Mouse (Mus musculus) embryonic facial prominence, embryonic 11.5 days (tissue): Measurements from ENCODE around the gene Zfp93. TPM values are rescaled to one million over a fixed set of nuclear protein-coding genes. Genes with fewer than 3 reads are reported as not detected.
"Not testable (repeated sequence)": the region's sequence is repeated elsewhere in the genome, so short reads cannot be mapped to it uniquely, and the experiment has no call there.

Source experiments
- ATAC-seq: fragments of 200-750 bp; cut with Nextera tagmentation; replicated peaks from 2 replicates; pipeline ENCODE4 v1.8.0; 2017; ENCODE audit warnings: low read depth; ENCODE audit not compliant: insufficient number of reproducible peaks, low FRiP score, low TSS enrichment
- DNase-seq: peaks from one replicate; pipeline ENCODE4 v3.0.0-alpha.2; 2015; ENCODE audit warnings: low spot score
- H3K27ac ChIP-seq: fragments of 300-500 bp; sonication (generic); replicated peaks from 2 replicates; pipeline ENCODE4 v1.5.1; 2014; ENCODE audit warnings: mild to moderate bottlenecking, low read depth, low read length, control low read depth
- H3K27me3 ChIP-seq: fragments of 300-500 bp; sonication (generic); 2 replicates; pipeline ENCODE4 v1.6.1; 2014; ENCODE audit warnings: mild to moderate bottlenecking, low read length, moderate library complexity, mixed read lengths; ENCODE audit not compliant: control insufficient read depth, insufficient read depth
- H3K36me3 ChIP-seq: fragments of 300-500 bp; sonication (generic); replicated peaks from 2 replicates; pipeline ENCODE4 v1.6.1; 2014; ENCODE audit warnings: low read depth, mild to moderate bottlenecking, low read length, moderate library complexity, mixed read lengths; ENCODE audit not compliant: control insufficient read depth, insufficient read depth
- H3K4me1 ChIP-seq: fragments of 300-500 bp; sonication (generic); 2 replicates; pipeline ENCODE4 v1.6.1; 2014; ENCODE audit warnings: low read length, mixed read lengths; ENCODE audit not compliant: control insufficient read depth, insufficient read depth
- H3K4me2 ChIP-seq: fragments of 300-500 bp; sonication (generic); 2 replicates; pipeline ENCODE4 v1.6.1; 2014; ENCODE audit warnings: low read depth, mild to moderate bottlenecking, control low read depth, low read length, moderate library complexity
- H3K4me3 ChIP-seq: fragments of 300-500 bp; sonication (generic); 2 replicates; pipeline ENCODE4 v1.5.1; 2014; ENCODE audit warnings: low read depth, low read length, control low read depth
- H3K9ac ChIP-seq: fragments of 300-500 bp; sonication (generic); replicated peaks from 2 replicates; pipeline ENCODE4 v1.6.1; 2014; ENCODE audit warnings: mild to moderate bottlenecking, control low read depth, low read length
- H3K9me3 ChIP-seq: fragments of 300-500 bp; sonication (generic); replicated peaks from 2 replicates; pipeline ENCODE4 v1.6.1; 2016; ENCODE audit warnings: mild to moderate bottlenecking, low read length, inconsistent platforms, mixed read lengths; ENCODE audit not compliant: control insufficient read depth
- WGBS: fragments of 180-500 bp; shearing (Covaris S2); extraction: QIAGEN DNeasy Blood & Tissue Kit; methylation state at CpG from one replicate; pipeline ENCODE4 v1.1.7; 2014; 5-methylcytosine and 5-hydroxymethylcytosine counted together
- polyA plus RNA-seq: library from polyadenylated mRNA; unstranded; fragments of >200 nt; fragmentation: Nextera tagmentation; extraction: Ambion mirVana; gene quantifications from 2 replicates; pipeline ENCODE4 v1.2.1, GENCODE M21; 2014

The Zfp93 gene
- polyA plus RNA-seq, 1 experiment from 2014 or later, result 9.8 TPM

DNA sequence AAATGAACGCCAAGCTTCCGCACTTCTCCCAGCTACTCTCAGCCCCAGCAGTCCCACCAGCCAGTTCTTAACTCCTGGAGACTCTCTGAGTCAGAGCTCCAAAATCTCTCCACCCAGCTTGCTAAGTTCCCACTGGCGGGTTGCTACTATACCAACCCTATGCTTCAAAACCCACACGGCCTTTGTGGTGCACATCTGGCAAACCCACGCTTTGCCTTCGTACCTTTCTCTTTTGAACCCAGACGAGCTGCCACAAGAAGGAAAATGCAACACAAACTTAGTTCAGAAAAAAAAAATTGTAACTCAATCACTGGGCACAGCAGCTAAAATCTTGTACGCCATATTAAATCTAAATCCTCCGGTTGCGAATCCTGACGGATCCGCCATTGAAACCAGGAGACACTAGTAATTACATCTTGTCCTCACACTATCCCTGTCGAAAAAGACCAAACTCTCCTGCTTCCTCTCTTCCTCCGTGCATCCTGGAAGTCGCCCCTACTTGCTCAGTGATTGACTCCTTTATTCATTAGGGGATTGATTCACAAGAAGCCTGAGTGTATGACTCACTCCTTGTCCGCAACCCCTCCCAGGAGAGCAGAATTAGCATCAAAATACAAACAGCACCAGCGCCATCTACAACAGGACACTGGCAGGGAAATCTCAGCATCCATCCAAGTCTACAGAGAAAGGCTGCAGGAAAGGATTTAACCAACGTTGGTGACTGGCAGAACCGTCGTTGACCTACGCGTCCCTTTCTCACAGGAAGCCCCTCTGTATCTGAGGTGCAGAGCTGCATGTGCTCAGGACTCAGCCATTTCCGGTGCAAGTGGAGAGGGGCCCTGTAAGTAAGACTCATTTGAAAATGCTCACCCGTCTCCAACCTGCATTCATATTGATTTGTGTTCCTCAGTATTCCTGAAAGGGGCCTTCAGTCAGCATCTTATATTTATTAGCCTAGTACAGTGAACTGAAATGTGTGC, 1.8 kb upstream of the Zfp93 start:
- Histone ChIP-seq H3K27me3 (no peaks in the 10 kb centered on the region), H3K4me3 (no peak overlapping the region), H3K27ac (no peak overlapping the region), H3K4me1 (no peaks in the 10 kb centered on the region), H3K4me2 (no peak overlapping the region), H3K9me3 (no peaks in the 10 kb centered on the region), H3K36me3 (no peaks in the 10 kb centered on the region), H3K9ac (no peak overlapping the region)
- 68% methylated on average over 24 of the region's 24 CpGs for WGBS
- DNase-seq (no peak), ATAC-seq (no peak)

DNA sequence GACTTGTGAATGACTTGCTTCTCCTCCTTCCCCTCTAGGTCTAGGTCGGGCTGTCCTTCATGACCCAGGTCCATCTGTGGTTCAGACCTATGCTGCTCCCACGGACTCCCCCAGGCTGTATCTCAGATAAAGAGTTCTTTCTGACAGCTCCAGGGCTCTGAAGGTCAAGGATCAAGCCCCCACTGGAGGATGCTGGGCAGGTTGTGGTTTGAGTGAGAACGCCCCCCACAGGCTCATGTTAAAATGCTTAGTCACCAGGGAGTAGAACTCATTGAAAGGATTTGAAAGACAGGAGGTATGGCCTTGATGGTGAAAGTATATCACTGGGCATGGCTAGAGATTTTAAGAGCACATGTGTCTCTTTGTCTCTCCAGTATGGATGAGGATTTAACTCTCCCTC, 964 bp upstream of the Zfp93 start:
- Histone ChIP-seq H3K27me3 (no peaks in the 10 kb centered on the region), H3K4me3 (no peak overlapping the region)
- no peak for ATAC-seq

DNA sequence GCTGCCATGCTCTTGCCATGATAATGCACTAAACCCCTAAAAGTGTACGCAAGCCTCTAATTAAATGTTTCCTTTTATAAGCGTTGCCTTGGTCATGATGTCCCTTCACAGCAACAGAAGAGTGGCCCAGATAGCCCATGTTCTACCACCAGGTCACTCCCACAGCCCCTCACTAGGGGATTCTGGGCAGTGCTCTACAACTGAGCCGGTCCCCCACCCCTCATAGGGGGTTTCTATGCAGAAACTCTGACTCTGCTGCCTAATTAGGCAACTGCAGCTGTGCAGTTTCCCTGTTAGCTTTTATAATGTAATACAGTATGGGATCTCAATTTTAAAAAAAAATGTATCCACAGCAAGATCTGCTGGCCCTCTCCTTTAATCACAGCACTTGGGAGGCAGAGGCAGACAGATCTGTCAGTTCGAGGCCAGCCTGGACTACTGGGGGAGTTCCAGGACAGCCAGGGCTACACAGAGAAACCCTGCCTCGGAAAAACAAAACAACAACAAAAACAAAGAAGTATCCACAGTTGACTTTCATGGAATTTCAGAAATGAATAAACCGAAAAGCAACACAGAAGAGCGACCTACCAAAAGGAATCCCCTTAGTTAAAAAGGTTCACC, 443 bp upstream of the Zfp93 start:
- no peaks in the 10 kb centered on the region for H3K27me3 ChIP-seq
- H3K9ac ChIP-seq, result peak overlapping the region; percentile 19
- ATAC-seq (peak; percentile 45), DNase-seq (no peak)
- H3K4me2 ChIP-seq, result peak overlapping the region; percentile 27
- H3K4me1 ChIP-seq, result no peaks in the 10 kb centered on the region
- peak overlapping the region; percentile 58 for H3K4me3 ChIP-seq
- 35% methylated on average over 7 of the region's 7 CpGs for WGBS
- no peaks in the 10 kb centered on the region for H3K9me3 ChIP-seq
- no peak overlapping the region for H3K27ac ChIP-seq
- H3K36me3 ChIP-seq, result peaks cover 5% of the 10 kb centered on the region

More for the DNA sequence above, 964 bp upstream of the Zfp93 start:
- Histone ChIP-seq H3K9ac (no peak overlapping the region; the same call in 1 of the 2 replicates), H3K27ac (no peak overlapping the region), H3K4me1 (no peaks in the 10 kb centered on the region), H3K36me3 (peaks cover under 1% of the 10 kb centered on the region; the same call in 1 of the 2 replicates), H3K9me3 (no peaks in the 10 kb centered on the region), H3K4me2 (no peak overlapping the region; the same call in 1 of the 2 replicates)
- WGBS, result 62% methylated on average over 3 of the region's 3 CpGs
- DNase-seq, result no peak

DNA sequence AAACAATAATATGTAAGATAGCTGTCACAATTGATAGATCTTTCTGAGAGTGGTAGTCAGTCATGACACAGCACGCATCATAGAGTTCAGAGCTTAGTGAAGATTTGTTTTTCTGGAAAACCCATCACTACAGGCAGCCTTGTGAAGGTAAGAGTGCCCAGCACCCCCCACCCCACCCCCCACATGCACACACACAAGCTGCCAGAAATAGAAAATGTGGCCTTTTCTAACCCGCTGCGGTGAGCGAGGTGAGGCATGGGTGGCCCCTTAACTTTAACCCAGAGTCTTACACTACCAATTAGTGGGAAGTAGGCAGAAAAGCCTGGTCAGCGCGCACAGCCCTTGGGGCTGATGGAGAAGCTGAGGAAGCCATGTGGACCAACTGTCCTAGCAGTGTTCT, 971 bp downstream of the Zfp93 start:
- Histone ChIP-seq H3K36me3 (peaks cover 9% of the 10 kb centered on the region), H3K27ac (no peak overlapping the region), H3K9ac (no peak overlapping the region), H3K4me3 (no peak overlapping the region), H3K4me2 (no peak overlapping the region), H3K27me3 (no peaks in the 10 kb centered on the region), H3K9me3 (no peaks in the 10 kb centered on the region), H3K4me1 (no peaks in the 10 kb centered on the region)
- 96% methylated on average over 6 of the region's 6 CpGs for WGBS
- DNase-seq, result no peak
- ATAC-seq, result no peak

DNA sequence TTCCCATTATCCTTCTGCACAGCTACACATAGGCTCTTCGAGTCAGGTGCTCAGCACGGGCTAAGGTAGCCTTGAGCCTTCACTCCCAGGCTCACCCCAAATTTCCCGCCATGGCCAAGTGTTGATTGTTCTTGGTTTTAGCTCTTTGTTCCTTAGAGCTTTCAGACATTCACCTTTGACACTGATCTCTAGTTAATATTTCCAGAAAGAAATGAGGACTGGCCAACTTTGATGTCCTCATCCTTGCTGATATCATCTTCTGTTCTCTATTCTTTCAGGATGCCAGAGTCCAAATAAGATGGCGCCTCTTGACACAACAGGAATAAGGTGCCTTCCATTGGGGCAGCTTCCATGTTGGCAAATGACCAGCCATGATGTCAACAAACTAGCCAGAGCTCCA, 4.2 kb downstream of the Zfp93 start:
- peaks cover 9% of the 10 kb centered on the region for H3K36me3 ChIP-seq
- no peak overlapping the region for H3K4me2 ChIP-seq
- no peak for ATAC-seq
- no peak for DNase-seq
- H3K9me3 ChIP-seq, result no peaks in the 10 kb centered on the region
- no peak overlapping the region for H3K4me3 ChIP-seq
- no peaks in the 10 kb centered on the region for H3K27me3 ChIP-seq
- 95% methylated on average over 4 of the region's 4 CpGs for WGBS
- H3K27ac ChIP-seq, result no peak overlapping the region
- H3K9ac ChIP-seq, result no peak overlapping the region
- no peaks in the 10 kb centered on the region for H3K4me1 ChIP-seq

DNA sequence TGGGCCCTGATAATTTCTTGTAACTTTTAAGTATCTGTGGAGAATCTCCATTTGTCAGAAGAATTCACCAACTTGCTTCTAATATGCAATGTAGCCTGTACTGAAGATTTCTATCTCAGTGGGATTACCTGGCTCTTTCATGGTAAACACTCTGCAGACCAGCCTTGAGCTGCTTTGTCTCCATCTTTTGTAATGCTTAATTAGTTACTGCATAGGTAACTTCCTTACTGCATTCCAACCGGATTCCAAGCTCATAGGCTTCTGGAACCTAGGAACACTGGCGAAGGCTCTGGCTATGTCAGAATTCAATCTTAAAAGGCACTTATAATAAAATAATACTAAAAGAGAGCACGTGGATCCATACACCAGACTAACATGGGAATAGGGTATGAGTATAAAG, 8.6 kb downstream of the Zfp93 start:
- WGBS, result 75% methylated on average over 3 of the region's 3 CpGs
- not testable (repeated sequence) for ATAC-seq, H3K9ac ChIP-seq, H3K27me3 ChIP-seq, DNase-seq, H3K4me2 ChIP-seq, H3K9me3 ChIP-seq, H3K27ac ChIP-seq, H3K4me1 ChIP-seq, H3K36me3 ChIP-seq, H3K4me3 ChIP-seq

DNA sequence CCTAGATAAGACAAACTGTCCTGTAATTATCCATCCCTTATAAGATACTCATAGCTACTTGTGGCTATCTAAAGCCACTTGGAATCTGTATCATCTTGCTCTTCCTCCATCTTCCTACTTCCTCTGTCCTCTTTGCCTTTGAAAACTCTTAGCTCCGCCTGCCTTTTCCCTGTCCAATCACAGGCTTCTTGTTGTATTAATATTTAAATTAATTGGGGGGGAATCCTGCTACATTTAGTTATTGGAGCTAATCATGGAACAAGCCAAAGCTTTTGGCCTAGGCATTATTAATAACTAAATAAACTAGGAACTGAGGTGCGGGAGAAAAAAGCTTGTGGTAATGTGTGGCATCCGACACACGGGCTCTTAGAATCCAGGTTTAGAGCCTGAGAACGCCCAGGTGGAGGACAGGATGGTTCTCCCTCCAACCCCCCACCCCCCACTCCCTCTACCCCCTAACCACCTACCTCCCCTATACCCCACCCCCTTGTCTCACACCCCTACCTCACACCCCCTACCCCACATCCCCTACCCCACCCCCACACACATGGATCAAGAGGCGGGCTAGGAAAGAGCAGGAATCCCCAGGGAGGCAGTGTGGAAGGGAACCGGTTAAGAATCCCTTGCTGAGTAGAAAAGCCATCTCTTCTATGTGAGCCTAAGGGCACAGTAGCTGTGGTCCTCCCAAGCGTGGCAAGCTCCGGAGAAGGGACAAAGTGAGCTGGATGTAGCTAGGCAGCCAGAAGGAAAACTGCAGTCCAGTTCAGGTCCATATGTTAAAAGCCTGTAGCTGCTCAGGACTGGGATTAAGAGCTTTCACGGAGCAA, 10.0 kb downstream of the Zfp93 start:
- Histone ChIP-seq H3K27me3 (no peaks in the 10 kb centered on the region), H3K27ac (no peak overlapping the region), H3K36me3 (no peaks in the 10 kb centered on the region; the same call in 1 of the 2 replicates), H3K9ac (no peak overlapping the region), H3K9me3 (no peaks in the 10 kb centered on the region), H3K4me3 (no peak overlapping the region), H3K4me1 (no peaks in the 10 kb centered on the region), H3K4me2 (no peak overlapping the region)
- WGBS, result 54% methylated on average over 10 of the region's 10 CpGs
- DNase-seq, result no peak
- ATAC-seq, result no peak
